Mouse (Mus musculus) cerebellum, adult 18-20 months (tissue): ENCODE measurements around the gene Aacs.

Experiments used
- DNase-seq, 2 experiments: peaks; one replicate each; pipeline ENCODE4 v3.0.0; 2021

Aacs gene

GRCm38 (mm10) chr5:125497821-125498600, 22.4 kb downstream of the Aacs start:
- DNase-seq, result peak; percentile 84 to 86

DNA sequence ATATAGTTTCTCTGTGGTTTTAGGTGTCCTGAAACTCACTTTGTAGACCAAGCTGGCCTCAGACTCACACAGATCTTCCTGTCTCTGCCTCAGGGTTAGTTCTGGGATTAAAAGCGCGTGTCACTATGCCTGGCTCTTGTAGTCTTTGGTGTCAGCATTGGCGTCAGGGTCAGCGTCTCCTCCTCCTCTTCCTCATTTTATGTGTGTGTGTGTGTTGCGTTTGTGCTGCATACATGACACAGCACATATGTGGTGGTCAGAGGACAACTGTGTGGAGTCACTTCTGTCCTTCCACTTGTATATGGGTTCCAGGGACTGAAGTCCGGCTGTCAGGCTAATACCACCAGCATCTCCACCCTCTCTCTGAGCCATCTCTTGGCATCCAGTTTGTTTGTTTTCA, 25.9 kb downstream of the Aacs start:
- no peak for DNase-seq

DNA sequence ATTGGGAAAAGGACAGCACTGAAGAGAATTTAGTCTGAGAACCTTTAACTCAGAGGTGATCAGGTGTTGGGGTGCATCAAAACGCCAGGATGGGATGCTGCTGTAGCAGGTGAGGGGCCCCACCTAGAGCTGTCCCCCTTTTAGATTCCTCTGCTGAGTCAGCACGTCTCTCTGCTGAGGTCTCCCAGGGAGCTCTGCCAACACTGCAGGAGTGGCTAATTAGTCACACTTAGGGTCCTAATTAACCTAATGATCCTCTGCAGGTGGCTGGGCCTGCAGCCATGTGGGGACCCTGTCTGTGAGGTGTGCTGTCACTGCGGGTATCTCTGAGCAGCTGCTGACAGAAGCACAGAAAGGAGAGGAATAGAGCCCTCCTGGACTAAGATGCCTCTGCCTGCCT, 26.6 kb downstream of the Aacs start:
- no peak for DNase-seq

DNA sequence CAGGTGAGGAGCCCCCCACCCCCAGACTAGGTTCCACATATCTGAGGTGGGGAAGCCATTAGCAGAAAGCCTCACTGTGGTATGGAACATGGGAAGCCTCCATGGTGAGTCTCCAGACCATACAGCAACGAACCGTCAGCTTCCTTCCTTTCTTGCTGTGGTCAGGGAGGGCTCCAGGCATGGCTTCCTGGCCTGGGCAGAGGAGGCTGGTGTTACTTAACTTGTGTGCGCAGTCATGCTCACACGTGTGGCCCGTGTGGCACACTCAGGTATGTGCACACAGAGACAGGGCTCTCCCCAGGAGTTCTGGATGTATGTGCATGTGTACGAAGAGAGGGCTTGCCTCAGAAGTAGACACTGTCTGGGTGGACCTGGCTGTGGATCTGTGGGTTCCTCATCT, 28.0 kb downstream of the Aacs start:
- no peak for DNase-seq

GRCm38 (mm10) chr5:125504692-125505091, 29.1 kb downstream of the Aacs start:
- DNase-seq, result no peak

DNA sequence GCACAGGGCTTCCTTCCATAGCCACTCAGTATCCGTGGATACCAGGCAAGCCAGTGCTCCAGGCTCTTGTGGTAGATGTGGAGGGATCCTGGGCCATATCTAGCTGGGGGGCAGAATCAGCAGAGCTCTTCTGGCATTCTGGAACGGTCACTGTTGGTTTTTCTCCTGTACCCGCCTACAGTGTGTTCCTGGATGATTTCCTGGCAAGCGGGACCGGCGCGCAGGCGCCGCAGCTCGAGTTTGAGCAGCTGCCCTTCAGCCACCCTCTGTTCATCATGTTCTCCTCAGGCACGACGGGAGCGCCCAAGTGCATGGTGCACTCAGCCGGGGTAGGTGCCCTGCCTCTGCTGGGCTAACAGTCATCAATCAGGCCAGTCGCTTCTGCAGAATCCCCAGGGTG, 30.4 kb downstream of the Aacs start:
- no peak for DNase-seq

GRCm38 (mm10) chr5:125507582-125507981, 32.0 kb downstream of the Aacs start:
- no peak for DNase-seq

DNA sequence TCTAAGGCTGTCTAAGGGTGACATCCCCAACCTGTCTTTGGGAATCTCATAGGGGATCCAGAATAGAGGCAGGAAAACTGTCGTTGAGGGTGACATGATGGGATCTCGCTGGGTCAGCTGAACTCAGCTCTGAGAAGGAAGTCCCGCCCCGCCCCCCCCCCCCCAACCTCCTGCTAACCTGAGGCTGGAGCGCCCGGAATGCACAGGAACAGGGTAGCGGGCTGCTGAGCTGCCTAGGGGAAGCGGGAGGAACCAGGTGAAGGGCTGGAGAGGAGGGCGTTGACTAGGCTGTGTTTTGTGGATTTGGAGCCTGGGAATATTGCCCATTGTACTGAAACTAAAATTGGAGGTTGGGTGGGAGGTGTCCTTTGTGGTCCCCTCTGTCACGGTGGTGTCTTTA, 32.4 kb downstream of the Aacs start:
- DNase-seq, result no peak

DNA sequence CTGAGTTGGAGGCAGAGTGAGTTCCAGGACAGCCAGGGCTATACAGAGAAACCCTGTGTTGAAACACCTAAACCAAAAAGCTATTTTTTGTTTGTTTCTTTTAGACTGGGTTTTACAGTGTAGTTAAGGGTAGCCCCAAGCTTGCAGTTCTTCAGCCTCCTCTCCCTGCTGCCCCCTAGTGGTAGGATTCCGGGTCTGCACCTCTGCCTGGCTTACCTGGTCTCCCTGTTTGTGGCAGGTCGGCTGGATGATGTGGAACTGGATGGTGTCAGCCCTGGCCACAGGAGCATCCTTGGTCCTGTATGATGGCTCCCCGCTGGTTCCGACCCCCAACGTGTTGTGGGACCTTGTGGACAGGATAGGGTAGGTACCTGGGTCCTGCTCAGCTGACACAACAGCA, 33.9 kb downstream of the Aacs start:
- DNase-seq, result peak; percentile 68 to 69

GRCm38 (mm10) chr5:125515006-125515405, 39.4 kb downstream of the Aacs start:
- no peak for DNase-seq

DNA sequence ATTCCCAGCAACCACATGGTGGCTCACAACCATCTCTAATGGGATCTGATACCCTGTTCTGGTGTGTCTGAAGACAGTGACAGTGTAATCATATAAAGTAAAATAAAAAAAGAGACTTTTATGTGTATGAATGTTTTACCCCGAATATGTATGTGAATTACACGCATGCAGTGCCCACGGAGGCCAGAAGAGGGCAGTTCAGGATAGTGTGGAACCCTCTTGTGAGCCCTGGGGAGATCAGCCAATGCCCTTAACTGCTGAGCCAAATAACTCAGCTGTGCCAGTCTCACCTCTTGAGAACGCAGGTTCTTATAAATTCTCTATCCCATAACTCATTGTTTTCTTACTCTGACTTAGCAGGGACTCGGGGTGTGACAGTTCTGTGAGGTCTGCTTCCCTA, 43.0 kb downstream of the Aacs start:
- DNase-seq, result peak in 1 of 2 experiments; percentile 17

DNA sequence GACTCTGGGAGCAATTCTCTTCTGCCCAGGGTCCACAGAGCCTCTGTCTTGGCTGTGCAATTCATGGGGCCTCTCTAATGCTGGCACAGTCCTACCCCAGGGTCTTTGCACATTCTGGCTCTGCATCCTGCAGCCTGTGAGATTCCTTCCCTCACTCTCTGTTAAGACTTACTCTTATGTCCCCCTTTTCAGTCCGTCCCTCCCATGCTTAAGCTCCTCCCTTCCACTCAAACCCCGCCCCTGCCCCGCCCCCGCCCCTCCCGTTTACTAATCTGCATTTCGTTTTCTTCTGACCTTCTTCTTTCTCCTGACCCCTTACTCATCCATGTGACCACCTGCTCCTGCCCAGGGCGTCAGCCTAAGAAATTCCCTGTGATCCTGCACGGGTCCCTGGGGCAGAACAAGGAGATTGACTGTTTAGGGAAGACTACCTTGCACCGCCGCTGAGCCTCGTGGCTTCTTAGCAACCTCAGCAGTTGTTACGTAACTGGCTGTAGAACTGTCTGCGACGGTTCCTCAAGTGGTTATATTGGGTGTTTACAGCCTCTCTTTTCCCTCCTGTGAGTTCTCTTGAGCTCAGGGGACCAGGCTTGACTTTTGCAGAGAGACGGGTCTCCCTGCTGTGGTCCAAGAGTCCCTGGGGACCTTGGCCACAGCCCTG, 45.4 kb downstream of the Aacs start:
- no peak for DNase-seq

DNA sequence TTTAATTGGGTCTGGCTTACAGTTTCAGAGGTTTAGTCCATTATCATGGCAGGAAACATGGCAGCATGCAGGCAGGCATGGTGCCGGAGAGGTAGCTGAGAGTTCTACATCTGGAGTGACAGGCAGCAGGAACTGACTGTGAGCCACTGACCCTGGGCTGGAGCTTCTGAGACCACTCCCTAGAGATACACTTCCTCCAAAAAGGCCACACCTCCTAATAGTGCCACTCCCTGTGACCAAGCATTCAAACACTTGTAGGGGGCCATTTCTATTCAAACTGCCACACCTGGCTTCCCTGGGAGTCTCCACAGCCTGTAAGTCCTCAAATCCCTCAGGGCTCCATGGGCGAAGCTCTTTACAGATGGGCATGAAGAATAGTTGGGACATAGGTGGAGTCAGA, 47.7 kb downstream of the Aacs start:
- DNase-seq, result no peak

- no peak for DNase-seq
Observed at GRCm38 (mm10) chr5:125525516-125525915, 49.9 kb downstream of the Aacs start.

- DNase-seq, result no peak
Observed at GRCm38 (mm10) chr5:125526464-125526863, 50.9 kb downstream of the Aacs start.

GRCm38 (mm10) chr5:125529109-125529508, 53.5 kb downstream of the Aacs start:
- DNase-seq, result peak; percentile 69 to 77

DNA sequence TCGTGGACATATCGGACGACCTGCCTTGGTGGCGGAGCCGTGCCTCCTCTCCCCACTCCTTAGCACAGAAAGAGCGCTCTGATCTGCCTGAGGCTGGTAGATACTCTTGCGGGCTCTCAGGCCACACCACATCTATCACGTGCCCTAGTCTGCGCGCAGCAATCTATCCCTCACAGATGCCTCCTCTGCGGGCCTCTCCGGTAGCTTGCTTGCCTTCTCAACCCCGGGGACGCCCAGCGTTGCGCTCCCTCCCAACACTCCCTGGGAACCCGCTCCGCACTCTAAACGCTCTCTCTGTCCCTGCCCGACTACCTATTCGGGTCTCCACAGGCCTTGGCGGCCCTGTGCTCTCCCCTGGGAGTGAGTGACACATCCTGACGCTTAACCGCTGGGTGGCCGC, 56.0 kb downstream of the Aacs start, which contains the start of gene Tmem132b:
Tmem132b (plus strand) TSS at position 141 of the 400 bp plus-strand sequence.
- no peak for DNase-seq

- peak in 1 of 2 experiments; percentile 21 for DNase-seq
Observed at GRCm38 (mm10) chr5:125532191-125532544, 56.6 kb downstream of the Aacs start.

DNA sequence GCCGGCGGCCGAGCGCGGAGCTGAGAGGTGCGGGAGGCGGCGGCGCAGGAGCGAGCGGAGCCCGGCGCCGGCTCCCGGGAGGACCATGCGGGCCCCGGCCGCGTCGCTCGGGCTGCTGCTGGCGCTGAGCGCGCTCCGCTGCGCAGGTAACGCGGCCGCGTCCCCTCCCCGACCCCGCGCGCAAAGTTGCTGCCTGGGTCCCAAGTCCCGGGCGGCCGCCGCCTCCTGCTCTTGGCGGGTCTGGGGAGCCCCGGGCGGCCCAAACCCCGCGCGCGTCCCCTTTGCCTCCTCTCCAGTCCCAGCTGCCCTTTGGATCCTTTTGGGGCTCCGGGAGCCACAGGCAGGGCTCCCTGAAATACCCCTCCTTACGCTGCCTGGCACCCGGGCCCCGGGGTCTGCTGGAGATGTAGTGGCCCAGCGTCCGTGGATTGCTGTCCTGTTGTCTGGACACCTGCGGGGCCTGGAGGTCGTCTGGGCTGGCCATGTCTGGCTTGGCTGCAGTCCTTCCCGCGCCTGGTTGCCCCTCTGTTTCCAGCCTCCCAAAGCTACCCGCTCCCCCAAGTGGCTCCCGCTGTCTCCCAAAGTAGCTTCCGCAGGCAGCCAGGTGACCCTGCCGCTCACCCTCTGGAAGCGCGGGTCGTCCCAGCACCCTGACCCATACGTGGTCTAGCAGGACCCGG, 57.1 kb downstream of the Aacs start:
- DNase-seq, result no peak

DNA sequence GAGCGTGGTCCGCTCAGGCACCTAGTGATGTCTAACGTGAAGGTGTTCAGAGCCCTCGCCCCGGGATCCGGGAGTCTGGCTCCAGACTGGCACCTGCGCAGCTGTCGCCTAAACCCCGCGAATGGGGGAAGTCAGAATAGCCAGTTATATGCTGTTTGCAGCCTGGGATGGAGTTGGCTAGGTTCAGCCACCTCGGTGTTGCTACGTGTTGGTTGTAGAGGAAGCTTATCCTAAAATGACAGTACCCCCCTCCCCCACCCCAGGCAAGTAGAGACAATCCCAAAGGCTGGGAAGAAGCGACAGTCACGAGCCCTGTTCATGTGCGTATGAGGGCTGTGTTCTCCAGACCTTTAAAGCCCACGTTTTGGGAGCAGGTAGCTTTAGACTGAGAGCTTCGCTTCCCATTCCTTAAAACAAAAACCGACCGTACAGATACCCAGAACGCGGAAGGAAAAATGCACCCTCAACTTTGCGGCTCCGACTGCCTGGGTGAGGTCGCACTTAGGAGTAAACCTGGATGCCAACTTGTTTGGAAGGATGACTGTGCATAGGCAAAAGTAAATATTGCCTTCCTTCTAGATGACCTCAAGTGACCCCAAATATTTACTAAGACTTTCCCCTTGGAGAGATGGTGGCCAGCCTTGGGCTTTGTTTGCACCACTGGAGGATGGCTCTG, 57.7 kb downstream of the Aacs start:
- DNase-seq, result no peak

DNA sequence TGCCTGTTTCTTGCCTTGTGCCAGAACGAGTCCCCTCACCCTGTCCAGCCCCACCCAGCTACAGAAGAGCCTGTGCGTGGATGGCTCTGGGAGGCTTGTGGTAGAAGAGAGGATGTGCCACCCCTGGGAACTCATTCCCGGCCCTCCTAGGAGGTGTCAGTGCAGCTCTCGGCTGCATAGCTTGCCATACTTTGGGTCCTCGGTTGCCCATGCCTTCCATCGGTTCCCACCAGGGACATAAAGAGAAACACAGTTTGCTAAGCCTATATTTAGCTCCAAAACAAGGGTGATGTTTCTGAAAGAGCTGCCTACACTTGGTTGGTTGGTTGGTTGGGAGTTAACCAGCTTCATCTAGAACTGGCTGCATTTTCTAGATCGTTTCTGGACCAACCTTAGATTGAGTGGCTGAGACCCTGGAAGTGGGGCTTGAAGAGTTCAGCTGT, 58.6 kb downstream of the Aacs start:
- DNase-seq, result no peak

DNA sequence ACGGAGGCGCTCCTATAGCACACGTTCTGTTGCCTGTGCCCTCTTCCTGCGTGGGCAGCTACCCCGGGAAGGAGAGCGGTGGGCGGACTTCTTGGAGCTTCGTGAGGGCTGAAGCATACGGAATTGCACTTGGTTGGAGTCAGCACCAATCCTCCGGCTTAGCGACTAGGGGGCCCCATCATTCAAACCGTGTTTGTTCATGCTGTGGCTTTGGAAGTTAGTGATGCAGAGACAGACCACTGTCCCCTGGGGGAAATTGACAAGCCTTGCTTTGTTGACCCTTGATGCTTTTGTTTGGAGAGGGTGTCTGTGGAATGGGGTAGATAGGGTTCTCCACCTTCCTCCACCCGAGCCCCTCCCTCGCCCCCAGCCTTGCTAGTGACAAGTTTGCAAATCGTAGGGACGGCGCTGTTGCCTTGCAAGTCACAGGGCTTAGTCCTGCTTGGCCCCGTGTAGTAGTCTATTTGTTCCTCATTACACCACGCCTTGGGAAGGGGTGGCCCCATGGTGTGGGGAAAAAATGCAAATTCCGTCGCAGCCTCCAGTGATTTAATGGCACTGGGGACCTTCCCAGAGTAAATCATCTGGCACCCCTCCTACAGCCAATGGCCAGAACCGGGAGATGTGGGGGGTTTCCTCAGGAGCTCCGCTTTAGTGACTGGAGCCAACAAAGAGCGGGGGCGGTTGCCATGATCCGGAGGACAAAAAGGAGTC, 59.2 kb downstream of the Aacs start:
- no peak for DNase-seq

DNA sequence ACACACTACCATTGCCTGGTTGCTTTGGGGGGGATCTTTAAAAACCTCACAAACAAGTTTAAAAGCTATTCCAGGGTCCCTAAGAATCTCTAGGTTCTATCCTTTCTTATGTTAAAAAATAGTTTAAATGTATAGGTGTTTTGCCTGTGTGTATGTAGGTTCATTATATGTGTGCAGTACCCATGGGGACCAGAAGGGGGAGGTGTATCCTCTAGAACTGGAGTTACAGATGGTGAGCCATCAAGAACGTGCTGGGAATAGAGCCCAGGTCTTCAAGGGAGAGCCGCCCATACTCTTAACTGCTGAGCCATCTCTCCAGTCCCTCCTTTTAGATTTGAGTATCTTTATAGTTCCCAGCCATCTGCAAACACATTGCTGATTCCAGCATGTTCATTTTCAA, 69.5 kb downstream of the Aacs start:
- no peak for DNase-seq
